Mouse (Mus musculus): ENCODE measurements at regions not wholly inside any gene's neighbourhood (a gene's known extent, or its start where the extent isn't known, plus 50 kb on each side); places are given as distances from the start of the nearest gene placed in this dataset.
A peak's percentile ranks its signal among the peaks of the same experiment; 100 is the strongest.

- no peaks in the 10 kb centered on the region for H3K27me3 ChIP-seq
- H3K9ac ChIP-seq = no peak overlapping the region
- ATAC-seq (ENCODE audit: low FRiP score) = no peak
- H3K4me1 ChIP-seq = no peaks in the 10 kb centered on the region
- no peak overlapping the region for H3K4me3 ChIP-seq (replicated peaks)
- H3K9me3 ChIP-seq = no peaks in the 10 kb centered on the region
- H3K4me2 ChIP-seq = no peak overlapping the region
- 89% methylated on average over 5 of the region's 5 CpGs for WGBS
- H3K27ac ChIP-seq = no peak overlapping the region
- no peaks in the 10 kb centered on the region for H3K36me3 ChIP-seq (replicated peaks)
These were observed 306.4 kb upstream of the Pitrm1 start for GRCm38 (mm10) chr13:6241472-6242123.

- Histone ChIP-seq H3K4me3 (replicated peaks) (no peak overlapping the region), H3K4me2 (no peak overlapping the region), H3K27ac (no peak overlapping the region), H3K27me3 (no peaks in the 10 kb centered on the region), H3K4me1 (peaks cover 9% of the 10 kb centered on the region), H3K9ac (no peak overlapping the region), H3K9me3 (no peaks in the 10 kb centered on the region), H3K36me3 (replicated peaks) (no peaks in the 10 kb centered on the region)
- WGBS = 81% methylated on average over 3 of the region's 3 CpGs
- no peak for ATAC-seq (ENCODE audit: low FRiP score)
These were observed 297.8 kb upstream of the Pitrm1 start for GRCm38 (mm10) chr13:6250106-6250505.

GRCm38 (mm10) chr13:6251025-6251862, 296.7 kb upstream of the Pitrm1 start:
- H3K4me1 ChIP-seq = peaks cover 9% of the 10 kb centered on the region
- H3K4me3 ChIP-seq (replicated peaks) = no peak overlapping the region
- WGBS = 38% methylated on average over 4 of the region's 4 CpGs
- no peak overlapping the region for H3K4me2 ChIP-seq
- H3K36me3 ChIP-seq (replicated peaks) = no peaks in the 10 kb centered on the region
- peak; percentile 94 for ATAC-seq (ENCODE audit: low FRiP score)
- no peaks in the 10 kb centered on the region for H3K27me3 ChIP-seq
- H3K27ac ChIP-seq = no peak overlapping the region; the same call in 1 of the 2 replicates
- H3K9ac ChIP-seq = no peak overlapping the region
- no peaks in the 10 kb centered on the region for H3K9me3 ChIP-seq

- H3K9ac ChIP-seq = no peak overlapping the region
- WGBS = 84% methylated on average over 3 of the region's 3 CpGs
- H3K27ac ChIP-seq = no peak overlapping the region
- no peak overlapping the region for H3K4me2 ChIP-seq
- peaks cover 9% of the 10 kb centered on the region for H3K4me1 ChIP-seq
- H3K36me3 ChIP-seq (replicated peaks) = no peaks in the 10 kb centered on the region
- H3K9me3 ChIP-seq = no peaks in the 10 kb centered on the region
- ATAC-seq (ENCODE audit: low FRiP score) = no peak
- H3K27me3 ChIP-seq = no peaks in the 10 kb centered on the region
- H3K4me3 ChIP-seq (replicated peaks) = no peak overlapping the region
These were observed 295.8 kb upstream of the Pitrm1 start for GRCm38 (mm10) chr13:6252100-6252499.

- no peak for ATAC-seq (ENCODE audit: low FRiP score)
- H3K27ac ChIP-seq = no peak overlapping the region
- no peak overlapping the region for H3K4me3 ChIP-seq (replicated peaks)
- 94% methylated on average over 5 of the region's 5 CpGs for WGBS
- H3K4me1 ChIP-seq = peaks cover 9% of the 10 kb centered on the region
- H3K27me3 ChIP-seq = no peaks in the 10 kb centered on the region
- H3K9me3 ChIP-seq = no peaks in the 10 kb centered on the region
- no peak overlapping the region for H3K4me2 ChIP-seq
- no peak overlapping the region for H3K9ac ChIP-seq
- H3K36me3 ChIP-seq (replicated peaks) = no peaks in the 10 kb centered on the region
These were observed 292.6 kb upstream of the Pitrm1 start for GRCm38 (mm10) chr13:6255303-6255702.

- Histone ChIP-seq H3K9ac (no peak overlapping the region), H3K36me3 (replicated peaks) (no peaks in the 10 kb centered on the region), H3K27ac (no peak overlapping the region), H3K27me3 (no peaks in the 10 kb centered on the region), H3K4me3 (replicated peaks) (no peak overlapping the region), H3K4me2 (no peak overlapping the region), H3K4me1 (peaks cover 6% of the 10 kb centered on the region), H3K9me3 (no peaks in the 10 kb centered on the region)
- no peak for ATAC-seq (ENCODE audit: low FRiP score)
These were observed 292.0 kb upstream of the Pitrm1 start for GRCm38 (mm10) chr13:6255728-6256496.

GRCm38 (mm10) chr13:6258456-6258855, 289.5 kb upstream of the Pitrm1 start:
- Histone ChIP-seq H3K27me3 (no peaks in the 10 kb centered on the region), H3K4me2 (no peak overlapping the region), H3K9ac (no peak overlapping the region), H3K4me3 (replicated peaks) (no peak overlapping the region), H3K9me3 (no peaks in the 10 kb centered on the region), H3K36me3 (replicated peaks) (no peaks in the 10 kb centered on the region), H3K27ac (no peak overlapping the region), H3K4me1 (no peaks in the 10 kb centered on the region)
- 77% methylated on average over 1 of the region's 1 CpGs for WGBS
- ATAC-seq (ENCODE audit: low FRiP score) = no peak

- WGBS = 82% methylated on average over 3 of the region's 3 CpGs
- Histone ChIP-seq H3K27me3 (no peaks in the 10 kb centered on the region), H3K4me1 (no peaks in the 10 kb centered on the region), H3K4me2 (no peak overlapping the region), H3K4me3 (replicated peaks) (no peak overlapping the region), H3K9me3 (no peaks in the 10 kb centered on the region), H3K27ac (no peak overlapping the region), H3K9ac (no peak overlapping the region), H3K36me3 (replicated peaks) (no peaks in the 10 kb centered on the region)
- ATAC-seq (ENCODE audit: low FRiP score) = no peak
These were observed 287.6 kb upstream of the Pitrm1 start for GRCm38 (mm10) chr13:6260321-6260865.

- Histone ChIP-seq H3K4me3 (replicated peaks) (no peak overlapping the region), H3K4me1 (no peaks in the 10 kb centered on the region), H3K27ac (no peak overlapping the region), H3K9ac (no peak overlapping the region), H3K4me2 (no peak overlapping the region), H3K9me3 (no peaks in the 10 kb centered on the region), H3K36me3 (replicated peaks) (no peaks in the 10 kb centered on the region), H3K27me3 (no peaks in the 10 kb centered on the region)
- ATAC-seq (ENCODE audit: low FRiP score) = no peak
- 85% methylated on average over 4 of the region's 4 CpGs for WGBS
These were observed 286.5 kb upstream of the Pitrm1 start for GRCm38 (mm10) chr13:6261458-6261857.

GRCm38 (mm10) chr13:6270546-6270945, 277.4 kb upstream of the Pitrm1 start:
- no peak; the same call in 1 of the 2 replicates for ATAC-seq (ENCODE audit: low FRiP score)
- Histone ChIP-seq H3K4me3 (replicated peaks) (no peak overlapping the region), H3K27ac (no peak overlapping the region), H3K36me3 (replicated peaks) (no peaks in the 10 kb centered on the region), H3K4me2 (no peak overlapping the region), H3K9ac (no peak overlapping the region), H3K9me3 (no peaks in the 10 kb centered on the region), H3K27me3 (no peaks in the 10 kb centered on the region), H3K4me1 (no peaks in the 10 kb centered on the region)
- 92% methylated on average over 1 of the region's 1 CpGs for WGBS

GRCm38 (mm10) chr13:6272932-6273331, 275.0 kb upstream of the Pitrm1 start:
- 75% methylated on average over 1 of the region's 1 CpGs for WGBS
- no peaks in the 10 kb centered on the region for H3K9me3 ChIP-seq
- ATAC-seq (ENCODE audit: low FRiP score) = no peak
- H3K27me3 ChIP-seq = no peaks in the 10 kb centered on the region
- no peak overlapping the region for H3K9ac ChIP-seq
- no peak overlapping the region for H3K27ac ChIP-seq
- no peak overlapping the region for H3K4me3 ChIP-seq (replicated peaks)
- H3K4me2 ChIP-seq = no peak overlapping the region
- H3K4me1 ChIP-seq = no peaks in the 10 kb centered on the region
- H3K36me3 ChIP-seq (replicated peaks) = no peaks in the 10 kb centered on the region

GRCm38 (mm10) chr13:6280073-6280472, 267.9 kb upstream of the Pitrm1 start:
- 90% methylated on average over 1 of the region's 1 CpGs for WGBS
- no peaks in the 10 kb centered on the region for H3K4me1 ChIP-seq
- H3K9ac ChIP-seq = no peak overlapping the region
- H3K27ac ChIP-seq = no peak overlapping the region
- no peaks in the 10 kb centered on the region for H3K36me3 ChIP-seq (replicated peaks)
- H3K4me2 ChIP-seq = no peak overlapping the region
- no peaks in the 10 kb centered on the region for H3K27me3 ChIP-seq
- no peak for ATAC-seq (ENCODE audit: low FRiP score)
- no peak overlapping the region for H3K4me3 ChIP-seq (replicated peaks)
- no peaks in the 10 kb centered on the region for H3K9me3 ChIP-seq

All from forebrain, embryonic 12.5 days (tissue).